Mouse (Mus musculus) inflammation-experienced regulatory T-cells, adult 6 months (primary cell): ENCODE results near the gene Cpe. TPM values are rescaled to one million over a fixed set of nuclear protein-coding genes. Genes with fewer than 3 reads are reported as not detected.

Source experiments
- ATAC-seq: one replicate; pipeline ENCODE4 v1.8.0; 2017
- polyA plus RNA-seq, 3 experiments: library from polyadenylated mRNA; unstranded; fragments of 100-300 nt; shearing (Covaris generic); gene quantifications; one replicate each; pipeline ENCODE4 v1.2.1; 2017

The Cpe gene
- polyA plus RNA-seq = 1 to 10 TPM; 1.4 to 2.8 (median 1.6) TPM

- peak; percentile 82 for ATAC-seq
These were observed at the start of gene Cpe for GRCm38 (mm10) chr8:64692651-64693201. Cpe (minus strand) TSS chr8:64693054.

GRCm38 (mm10) chr8:64740547-64741211 lies 47.8 kb upstream of the Cpe start:
- ATAC-seq = no peak

- ATAC-seq = no peak
These were observed 46.1 kb upstream of the Cpe start for GRCm38 (mm10) chr8:64738916-64739315.

GRCm38 (mm10) chr8:64736767-64737323 lies 44.0 kb upstream of the Cpe start:
- ATAC-seq = no peak

- ATAC-seq = no peak
These were observed 42.3 kb upstream of the Cpe start for GRCm38 (mm10) chr8:64735161-64735560.

GRCm38 (mm10) chr8:64733271-64733943 lies 40.6 kb upstream of the Cpe start, which contains the start of gene Msmo1:
Msmo1 (minus strand) TSS chr8:64733792.
- ATAC-seq = peak; percentile 97

- ATAC-seq = no peak
These were observed 39.7 kb upstream of the Cpe start for GRCm38 (mm10) chr8:64732596-64732995.

- ATAC-seq = no peak
These were observed 35.3 kb upstream of the Cpe start for GRCm38 (mm10) chr8:64728156-64728555.

- ATAC-seq = no peak
These were observed 33.4 kb upstream of the Cpe start for GRCm38 (mm10) chr8:64726190-64726695.

GRCm38 (mm10) chr8:64723206-64723605 lies 30.4 kb upstream of the Cpe start:
- peak; percentile 88 for ATAC-seq

GRCm38 (mm10) chr8:64717868-64718267 lies 25.0 kb upstream of the Cpe start:
- no peak for ATAC-seq

GRCm38 (mm10) chr8:64712499-64712898 lies 19.6 kb upstream of the Cpe start:
- no peak for ATAC-seq

- ATAC-seq = no peak
These were observed 18.7 kb upstream of the Cpe start for GRCm38 (mm10) chr8:64711544-64711943.

GRCm38 (mm10) chr8:64707481-64707880 lies 14.6 kb upstream of the Cpe start:
- no peak for ATAC-seq

GRCm38 (mm10) chr8:64703191-64703590 lies 10.3 kb upstream of the Cpe start:
- no peak for ATAC-seq

GRCm38 (mm10) chr8:64691591-64692401 lies 1.1 kb downstream of the Cpe start:
- ATAC-seq = no peak

GRCm38 (mm10) chr8:64690845-64691244 lies 2.0 kb downstream of the Cpe start:
- no peak for ATAC-seq

GRCm38 (mm10) chr8:64690306-64690705 lies 2.5 kb downstream of the Cpe start:
- ATAC-seq = no peak

GRCm38 (mm10) chr8:64688741-64689140 lies 4.1 kb downstream of the Cpe start:
- no peak for ATAC-seq

- ATAC-seq = no peak
These were observed 4.7 kb downstream of the Cpe start for GRCm38 (mm10) chr8:64688161-64688560.

- no peak for ATAC-seq
These were observed 10.4 kb downstream of the Cpe start for GRCm38 (mm10) chr8:64682501-64682900.

- no peak for ATAC-seq
These were observed 16.5 kb downstream of the Cpe start for GRCm38 (mm10) chr8:64676381-64676780.
